Mouse (Mus musculus) midbrain, embryonic 11.5 days (tissue): ENCODE results near the gene Mrfap1. TPM values are rescaled to one million over a fixed set of nuclear protein-coding genes. Genes with fewer than 3 reads are reported as not detected.
A peak's percentile ranks its signal among the peaks of the same experiment; 100 is the strongest.

Experiments used
- ATAC-seq: fragments of 200-750 bp; cut with Nextera tagmentation; 2 replicates; pipeline ENCODE4 v1.8.0; 2017; ENCODE audit warnings: moderate TSS enrichment, moderate library complexity; ENCODE audit not compliant: low FRiP score
- DNase-seq: peaks from one replicate; pipeline ENCODE4 v3.0.0; 2015; ENCODE audit warnings: low spot score; ENCODE audit errors: missing footprints
- H3K27ac ChIP-seq: fragments of 300-500 bp; sonication (generic); 2 replicates; pipeline ENCODE4 v1.5.1; 2014; ENCODE audit warnings: low read depth, low read length
- H3K27me3 ChIP-seq: fragments of 300-500 bp; sonication (generic); 2 replicates; pipeline ENCODE4 v1.6.1; 2014; ENCODE audit warnings: mild to moderate bottlenecking, low read length, moderate library complexity, mixed read lengths; ENCODE audit not compliant: control insufficient read depth, insufficient read depth
- H3K36me3 ChIP-seq: fragments of 300-500 bp; sonication (generic); 2 replicates; pipeline ENCODE4 v1.6.1; 2014; ENCODE audit warnings: mild to moderate bottlenecking, low read length, moderate library complexity, mixed read lengths; ENCODE audit not compliant: control insufficient read depth, insufficient read depth
- H3K4me1 ChIP-seq: fragments of 300-500 bp; sonication (generic); 2 replicates; pipeline ENCODE4 v1.6.1; 2014; ENCODE audit warnings: low read length; ENCODE audit not compliant: control insufficient read depth, insufficient read depth
- H3K4me2 ChIP-seq: fragments of 300-500 bp; sonication (generic); 2 replicates; pipeline ENCODE4 v1.6.1; 2014; ENCODE audit warnings: mild to moderate bottlenecking, moderate library complexity
- H3K4me3 ChIP-seq: fragments of 300-500 bp; sonication (generic); 2 replicates; pipeline ENCODE4 v1.5.1; 2014; ENCODE audit warnings: low read depth, low read length
- H3K9ac ChIP-seq: fragments of 300-500 bp; sonication (generic); 2 replicates; pipeline ENCODE4 v1.6.1; 2014; ENCODE audit warnings: low read length
- H3K9me3 ChIP-seq: fragments of 300-500 bp; sonication (generic); 2 replicates; pipeline ENCODE4 v1.6.1; 2016; ENCODE audit warnings: low read length; ENCODE audit not compliant: control insufficient read depth
- WGBS: fragments of 180-500 bp; shearing (Covaris S2); extraction: QIAGEN DNeasy Blood & Tissue Kit; methylation state at CpG from one replicate; pipeline ENCODE4 v1.1.7; 2014; 5-methylcytosine and 5-hydroxymethylcytosine counted together
- polyA plus RNA-seq: library from polyadenylated mRNA; unstranded; fragments of >200 nt; fragmentation: Nextera tagmentation; extraction: Ambion mirVana; gene quantifications from 2 replicates; pipeline ENCODE4 v1.2.1, GENCODE M21; 2014

Mrfap1 gene
- polyA plus RNA-seq, 1 experiment from 2014 or later: 615 TPM

- Histone ChIP-seq H3K4me2 (peak overlapping the region; percentile 98), H3K9ac (no peak overlapping the region), H3K27ac (no peak overlapping the region), H3K27me3 (no peaks in the 10 kb centered on the region), H3K4me1 (peaks cover 12% of the 10 kb centered on the region), H3K36me3 (no peaks in the 10 kb centered on the region), H3K9me3 (no peaks in the 10 kb centered on the region), H3K4me3 (0 out of 2 replicates have a peak overlapping the region, but pooled peaks have one; percentile 99)
- ATAC-seq (no peak), DNase-seq (no peak)
- WGBS: 87% methylated on average over 7 of the region's 7 CpGs
Measured at GRCm38 (mm10) chr5:36747071-36747470, 49.5 kb downstream of the Mrfap1 start.

Other genes with a start within 250 kb of the Mrfap1 start
- 41.2 TPM in 2 replicates for gene Tbc1d14, start 203.5 kb downstream of the Mrfap1 start, polyA plus RNA-seq
- 32.9 and 35.6 TPM in 2 replicates for gene D5Ertd579e, start 100.7 kb downstream of the Mrfap1 start, polyA plus RNA-seq
- 20.8 and 23.3 TPM in 2 replicates for gene Bloc1s4, start 48.1 kb downstream of the Mrfap1 start, polyA plus RNA-seq
- 11.9 and 12.4 TPM in 2 replicates for gene Man2b2, start 33.9 kb upstream of the Mrfap1 start, polyA plus RNA-seq
- 1.2 TPM in 2 replicates for gene Ppp2r2c, start 71.7 kb upstream of the Mrfap1 start, polyA plus RNA-seq
- 6.4 and 7.0 TPM in 2 replicates for gene Wfs1, start 192.4 kb upstream of the Mrfap1 start, polyA plus RNA-seq